Mouse (Mus musculus) thymus, postnatal 10 days (tissue): ENCODE data around the gene Pabpc1l.
A peak's percentile ranks its signal among the peaks of the same experiment; 100 is the strongest.
"Not testable (repeated sequence)": the region's sequence is repeated elsewhere in the genome, so short reads cannot be mapped to it uniquely, and the experiment has no call there.

Experiments used
- DNase-seq, 2 experiments: peaks; one replicate each; pipeline ENCODE4 v3.0.0; 2021; ENCODE audit warnings: low spot score in 2 of 2

Gene Pabpc1l

DNA sequence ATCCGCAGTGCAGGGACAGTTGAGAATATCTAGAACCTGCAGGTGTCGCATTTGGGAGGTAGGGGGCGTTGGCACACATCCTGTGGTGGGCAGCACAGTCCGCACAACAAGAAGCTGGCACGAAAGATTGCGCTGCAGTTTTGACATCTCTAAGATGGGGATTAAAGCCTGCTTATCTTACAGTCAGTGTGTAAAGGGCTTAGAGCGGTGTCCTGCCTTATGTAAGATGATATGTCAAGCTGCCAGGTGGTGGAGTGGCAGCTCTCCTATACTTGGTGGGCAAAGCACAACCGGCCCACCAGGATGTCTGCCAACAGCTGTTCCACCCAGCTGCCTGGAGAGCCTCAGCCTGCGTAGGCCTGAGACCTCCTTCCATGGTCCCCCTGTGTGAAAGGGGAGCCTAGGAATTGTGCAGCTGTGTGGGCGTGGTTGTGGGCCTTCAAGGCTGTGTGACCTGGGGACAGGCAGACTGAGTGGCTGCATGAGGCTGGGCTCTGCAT is 11.3 kb downstream of the Pabpc1l start:
- DNase-seq = peak; percentile 14 to 23

GRCm38 (mm10) chr2:164038407-164039028 is 13.3 kb downstream of the Pabpc1l start:
- DNase-seq = no peak

DNA sequence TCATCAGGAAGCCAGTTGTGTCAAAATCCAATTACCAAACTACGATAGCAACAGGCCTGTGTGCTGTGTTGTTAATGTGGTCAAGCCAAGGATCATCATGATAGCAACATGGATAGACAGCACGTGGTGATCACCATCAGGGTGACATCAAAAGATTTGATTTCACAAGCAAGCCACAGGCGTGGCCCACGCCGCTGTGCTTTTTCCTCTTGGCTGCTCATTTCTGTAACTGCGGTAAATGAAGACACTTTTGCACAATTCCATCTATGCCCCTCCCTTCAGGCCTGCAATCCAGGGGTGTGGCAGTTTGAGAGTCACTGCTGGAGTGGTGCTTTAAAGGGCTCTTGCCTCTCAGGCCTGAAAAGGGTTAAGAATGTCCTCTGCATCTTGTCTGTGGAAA is 15.7 kb downstream of the Pabpc1l start:
- no peak for DNase-seq

DNA sequence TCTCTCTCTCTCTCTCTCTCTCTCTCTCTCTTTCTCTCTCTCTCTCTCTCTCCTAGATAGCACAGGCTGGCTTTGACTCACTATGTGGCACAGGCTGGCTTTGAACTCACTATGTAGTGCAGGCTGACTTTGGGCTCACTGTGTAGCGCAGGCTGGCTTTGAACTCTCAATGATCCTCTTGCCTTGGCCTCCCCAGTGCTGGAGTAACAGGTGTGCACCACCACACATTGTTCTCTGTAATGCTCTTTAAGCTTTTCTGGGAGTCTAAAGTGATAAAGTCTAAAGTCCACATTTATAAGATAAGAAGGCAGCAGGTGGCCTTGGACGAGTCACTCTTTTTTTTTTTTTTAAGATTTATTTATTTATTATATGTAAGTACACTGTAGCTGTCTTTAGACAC is 16.3 kb downstream of the Pabpc1l start:
- DNase-seq = no peak

- peak; percentile 32 to 36 for DNase-seq
These were observed 22.0 kb downstream of the Pabpc1l start for GRCm38 (mm10) chr2:164047197-164047690.

- DNase-seq = peak in 1 of 2 experiments; percentile 29
These were observed 28.5 kb downstream of the Pabpc1l start for GRCm38 (mm10) chr2:164053767-164054166.

DNA sequence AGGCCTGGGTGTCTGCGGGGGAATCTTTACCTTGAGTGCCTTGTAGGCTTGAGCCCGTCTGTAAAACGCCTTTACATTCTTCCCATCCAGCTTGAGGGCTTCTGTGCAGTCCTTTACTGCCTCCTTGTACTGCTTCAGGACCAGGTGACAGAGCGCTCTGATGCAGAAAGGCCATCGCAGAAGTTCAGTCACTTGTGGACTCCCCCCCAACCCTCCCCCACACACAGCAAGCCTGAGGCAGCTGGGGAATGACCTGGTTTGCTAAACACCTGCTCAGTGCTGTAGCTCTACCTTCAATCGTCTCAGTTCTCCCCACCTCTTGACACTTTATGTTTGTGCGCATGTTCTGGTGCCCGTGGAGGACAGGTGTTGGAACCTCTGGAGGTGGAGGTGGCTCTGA is 29.4 kb downstream of the Pabpc1l start:
- DNase-seq = peak in 1 of 2 experiments; percentile 44

GRCm38 (mm10) chr2:164059634-164060235 is 34.5 kb downstream of the Pabpc1l start:
- DNase-seq = no peak

- peak; percentile 57 to 61 for DNase-seq
These were observed 45.0 kb downstream of the Pabpc1l start, which contains the start of gene Stk4 for GRCm38 (mm10) chr2:164070142-164070764. TSS of gene Stk4 (plus strand) at chr2:164070322.

- peak; percentile 73 to 79 for DNase-seq
These were observed 45.7 kb downstream of the Pabpc1l start, which contains the start of gene Tomm34 for GRCm38 (mm10) chr2:164070765-164071436. TSS of gene Tomm34 (minus strand) at chr2:164071169.

DNA sequence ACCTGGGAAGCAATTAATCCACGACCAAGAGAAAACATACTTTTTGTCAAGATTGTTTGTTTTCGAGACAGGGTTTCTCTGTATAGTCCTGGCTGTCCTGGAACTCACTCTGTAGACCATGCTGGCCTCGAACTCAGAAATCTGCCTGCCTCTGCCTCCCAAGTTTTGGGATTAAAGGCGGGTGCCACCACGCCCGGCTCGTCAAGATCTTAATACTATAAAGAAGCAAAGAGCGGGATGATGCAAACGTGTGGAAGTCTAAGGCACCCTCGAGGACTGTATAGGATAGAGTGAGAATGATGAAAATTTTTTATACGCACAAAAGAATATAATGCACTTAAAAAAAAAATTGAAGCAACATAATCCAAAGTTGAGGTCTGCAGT is 46.2 kb downstream of the Pabpc1l start:
- not testable (repeated sequence) for DNase-seq

DNA sequence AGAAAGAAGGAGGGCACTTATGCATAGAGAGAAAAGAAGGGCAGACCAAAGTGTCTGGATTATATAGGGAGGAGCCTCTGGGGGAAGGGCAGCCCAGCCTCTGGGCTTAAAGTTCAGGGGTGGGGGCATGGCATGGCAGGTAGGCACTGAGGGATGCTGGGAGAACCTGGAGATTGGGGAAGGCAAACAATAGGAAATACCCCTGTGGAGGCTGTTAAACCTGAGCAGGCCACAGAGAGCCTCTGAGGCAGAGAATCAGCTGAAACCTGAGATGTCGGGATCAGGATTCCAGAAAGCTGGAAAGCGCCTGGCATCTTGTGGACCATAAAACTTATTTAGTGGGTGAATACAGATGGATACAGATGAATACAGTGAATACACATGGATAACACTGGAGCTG is 46.9 kb downstream of the Pabpc1l start:
- DNase-seq = no peak

DNA sequence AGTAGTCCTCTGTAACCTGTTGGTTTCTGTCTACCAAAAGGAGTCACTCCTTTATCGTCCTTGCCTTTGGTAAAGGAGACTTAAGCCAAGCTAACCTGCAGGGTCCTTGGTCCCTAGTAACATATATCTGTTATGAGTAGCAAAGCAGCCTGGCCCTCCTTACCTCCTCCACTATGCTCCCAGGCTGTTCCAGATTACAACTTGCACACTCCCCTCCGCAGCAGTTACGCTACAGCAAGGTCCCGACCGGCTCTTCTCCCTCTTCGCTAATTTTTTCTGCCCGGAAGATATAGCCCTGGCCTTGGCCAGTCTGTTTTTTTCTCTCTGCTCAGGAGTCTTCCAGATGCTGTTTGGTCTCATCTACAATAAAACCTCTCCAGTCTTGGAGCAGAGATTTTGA is 47.9 kb downstream of the Pabpc1l start:
- DNase-seq = no peak

- DNase-seq = peak; percentile 98 to 99
These were observed 48.8 kb downstream of the Pabpc1l start for GRCm38 (mm10) chr2:164073918-164074578.

- peak in 1 of 2 experiments; percentile 52 for DNase-seq
These were observed 49.8 kb downstream of the Pabpc1l start for GRCm38 (mm10) chr2:164075088-164075487.

GRCm38 (mm10) chr2:164076874-164077425 is 51.7 kb downstream of the Pabpc1l start:
- DNase-seq = no peak

- DNase-seq = no peak
These were observed 52.6 kb downstream of the Pabpc1l start for GRCm38 (mm10) chr2:164077875-164078274.

GRCm38 (mm10) chr2:164079488-164079887 is 54.2 kb downstream of the Pabpc1l start:
- peak; percentile 68 to 78 for DNase-seq

GRCm38 (mm10) chr2:164081577-164081976 is 56.3 kb downstream of the Pabpc1l start:
- DNase-seq = peak; percentile 51 to 52

- DNase-seq = no peak
These were observed 56.9 kb downstream of the Pabpc1l start for GRCm38 (mm10) chr2:164082175-164082574.
